Mouse (Mus musculus): ENCODE results near the gene Spem2. TPM values are rescaled to one million over a fixed set of nuclear protein-coding genes. Genes with fewer than 3 reads are reported as not detected.

Spem2 gene
- total RNA-seq (2012; rRNA removed), result not detected in 2 replicates
- not detected in 2 replicates for total RNA-seq (2014; rRNA removed)
- not detected in 2 replicates for polyA plus RNA-seq (2012; ENCODE audit: insufficient read length, low read depth)

- Histone ChIP-seq H3K36me3 (replicated peaks in 1 of 2; ENCODE audit: control insufficient read depth in 1 of 2, insufficient read depth in 1 of 2, low read length in 1 of 2) (no peaks in the 10 kb centered on the region), H3K4me3 (replicated peaks in 1 of 3; ENCODE audit: low read depth in 2 of 3, low read length in 2 of 3, poor library complexity in 1 of 3) (no peak within 1 kb of the TSS), H3K27me3 (replicated peaks) (peaks cover 68% of the 10 kb centered on the region), H3K4me2 (ENCODE audit: insufficient read depth, low read depth, poor library complexity, severe bottlenecking) (no peak within 1 kb of the TSS), H3K4me1 (ENCODE audit: control insufficient read depth in 1 of 2, insufficient read depth in 2 of 2) (no peaks in the 10 kb centered on the region), H3K79me2 (replicated peaks; ENCODE audit: control insufficient read depth, extremely low read depth, insufficient read depth, poor library complexity, severe bottlenecking) (no peaks in the 10 kb centered on the region), H3K27ac (ENCODE audit: insufficient read depth, low read depth) (no peak within 1 kb of the TSS), H3K9me3 (replicated peaks; ENCODE audit: low read length) (no peaks in the 10 kb centered on the region), H3K9ac (ENCODE audit: insufficient read depth, low read depth) (no peak within 1 kb of the TSS)
- dilution Hi-C loops (cut with MboI; ENCODE audit: extremely low pct_ligation_motif_present, extremely low pct_unique_long_range_greater_than_20kb, low sequenced_read_pairs), result no loop called here
- in situ Hi-C loops (cut with MboI; ENCODE audit: low pct_ligation_motif_present, low pct_unique_long_range_greater_than_20kb, low sequenced_read_pairs), result no loop called here
- no peak for DNase-seq (ENCODE audit: extremely low read depth)
- no peak for TF ChIP-seq CTCF (conservative IDR thresholded peaks at IDR 0.05 in 1 of 2, IDR thresholded peaks at IDR 0.05 in 1 of 2; ENCODE audit: low read depth in 2 of 2, low read length in 2 of 2)
- TF ChIP-seq JUN (IDR thresholded peaks at IDR 0.05; ENCODE audit: insufficient read depth, low read depth, low read length), result no peak
Measured at GRCm38 (mm10) chr11:69818365-69818764, at the start of gene Spem2. Gene Spem2, minus strand, starts transcription at chr11:69818465.

GRCm38 (mm10) chr11:69867335-69867734 lies 49.1 kb upstream of the Spem2 start:
- Histone ChIP-seq H3K4me1 (ENCODE audit: control insufficient read depth in 1 of 2, insufficient read depth in 2 of 2) (peaks cover 4 to 18% of the 10 kb centered on the region in 2 experiments), H3K9me3 (replicated peaks; ENCODE audit: low read length) (no peaks in the 10 kb centered on the region), H3K79me2 (replicated peaks; ENCODE audit: control insufficient read depth, extremely low read depth, insufficient read depth, poor library complexity, severe bottlenecking) (no peaks in the 10 kb centered on the region), H3K36me3 (replicated peaks in 1 of 2; ENCODE audit: control insufficient read depth in 1 of 2, insufficient read depth in 1 of 2, low read length in 1 of 2) (no peaks in the 10 kb centered on the region), H3K27ac (ENCODE audit: insufficient read depth, low read depth) (no peak overlapping the region), H3K9ac (ENCODE audit: insufficient read depth, low read depth) (no peak overlapping the region), H3K4me3 (replicated peaks in 1 of 3; ENCODE audit: low read depth in 2 of 3, low read length in 2 of 3, poor library complexity in 1 of 3) (no peak overlapping the region), H3K27me3 (replicated peaks) (peaks cover 22% of the 10 kb centered on the region), H3K4me2 (ENCODE audit: insufficient read depth, low read depth, poor library complexity, severe bottlenecking) (no peak overlapping the region)
- dilution Hi-C loops (cut with MboI; ENCODE audit: extremely low pct_ligation_motif_present, extremely low pct_unique_long_range_greater_than_20kb, low sequenced_read_pairs), result no loop called here
- no peak for DNase-seq (ENCODE audit: extremely low read depth)
- no peak for TF ChIP-seq GABPA (IDR thresholded peaks at IDR 0.05; ENCODE audit: insufficient replicate concordance, low read depth, low read length)
- TF ChIP-seq UBTF (IDR thresholded peaks at IDR 0.05; ENCODE audit: low read depth, low read length), result no peak
- no peak for TF ChIP-seq IRF4 (IDR thresholded peaks at IDR 0.05; ENCODE audit: low read depth, low read length)
- in situ Hi-C loops (cut with MboI; ENCODE audit: low pct_ligation_motif_present, low pct_unique_long_range_greater_than_20kb, low sequenced_read_pairs), result no loop called here

GRCm38 (mm10) chr11:69865561-69865960 lies 47.3 kb upstream of the Spem2 start:
- H3K36me3 ChIP-seq (replicated peaks in 1 of 2; ENCODE audit: control insufficient read depth in 1 of 2, insufficient read depth in 1 of 2, low read length in 1 of 2), result no peaks in the 10 kb centered on the region
- dilution Hi-C loops (cut with MboI; ENCODE audit: extremely low pct_ligation_motif_present, extremely low pct_unique_long_range_greater_than_20kb, low sequenced_read_pairs), result no loop called here
- in situ Hi-C loops (cut with MboI; ENCODE audit: low pct_ligation_motif_present, low pct_unique_long_range_greater_than_20kb, low sequenced_read_pairs), result no loop called here

More at GRCm38 (mm10) chr11:69865561-69865960, 47.3 kb upstream of the Spem2 start:
- no peaks in the 10 kb centered on the region for H3K79me2 ChIP-seq (replicated peaks; ENCODE audit: control insufficient read depth, extremely low read depth, insufficient read depth, poor library complexity, severe bottlenecking)
- H3K4me2 ChIP-seq (ENCODE audit: insufficient read depth, low read depth, poor library complexity, severe bottlenecking), result no peak overlapping the region
- no peaks in the 10 kb centered on the region for H3K9me3 ChIP-seq (replicated peaks; ENCODE audit: low read length)
- DNase-seq (ENCODE audit: extremely low read depth), result no peak
- H3K9ac ChIP-seq (ENCODE audit: insufficient read depth, low read depth), result no peak overlapping the region
- H3K27ac ChIP-seq (ENCODE audit: insufficient read depth, low read depth), result no peak overlapping the region
- H3K4me3 ChIP-seq (replicated peaks in 1 of 3; ENCODE audit: low read depth in 2 of 3, low read length in 2 of 3, poor library complexity in 1 of 3), result no peak overlapping the region
- H3K4me1 ChIP-seq (ENCODE audit: control insufficient read depth in 1 of 2, insufficient read depth in 2 of 2), result peaks cover 0 to 3% of the 10 kb centered on the region in 2 experiments; a peak in 1 of 4 replicates
- no peak for TF ChIP-seq RAD21 (IDR thresholded peaks at IDR 0.05; ENCODE audit: low read depth, low read length)
- no peak for TF ChIP-seq SIN3A (IDR thresholded peaks at IDR 0.05; ENCODE audit: low read length)
- no peak for TF ChIP-seq MXI1 (IDR thresholded peaks at IDR 0.05; ENCODE audit: low read depth, low read length)
- no peak for TF ChIP-seq MAX (IDR thresholded peaks at IDR 0.05; ENCODE audit: low read length)
- no peak for TF ChIP-seq UBTF (IDR thresholded peaks at IDR 0.05; ENCODE audit: low read depth, low read length)
- no peak for TF ChIP-seq POLR2AphosphoS2 (IDR thresholded peaks at IDR 0.05; ENCODE audit: low read depth, low read length)
- no peak for TF ChIP-seq BHLHE40 (IDR thresholded peaks at IDR 0.05; ENCODE audit: low read depth, low read length)
- TF ChIP-seq NRF1 (IDR thresholded peaks at IDR 0.05; ENCODE audit: low read depth, low read length), result no peak
- TF ChIP-seq CHD1 (IDR thresholded peaks at IDR 0.05; ENCODE audit: low read depth, low read length), result no peak
- no peak for TF ChIP-seq TBP (conservative IDR thresholded peaks at IDR 0.05; ENCODE audit: low read depth, low read length)
- no peak for TF ChIP-seq KAT2A (IDR thresholded peaks at IDR 0.05; ENCODE audit: insufficient replicate concordance, low read length)
- TF ChIP-seq MAZ (IDR thresholded peaks at IDR 0.05; ENCODE audit: low read depth, low read length), result no peak
- TF ChIP-seq USF1 (IDR thresholded peaks at IDR 0.05; ENCODE audit: low read depth, low read length), result no peak
- TF ChIP-seq CHD2 (IDR thresholded peaks at IDR 0.05; ENCODE audit: low read length), result no peak
- TF ChIP-seq ELF1 (IDR thresholded peaks at IDR 0.05; ENCODE audit: low read depth, low read length), result no peak
- no peak for TF ChIP-seq GABPA (IDR thresholded peaks at IDR 0.05; ENCODE audit: insufficient replicate concordance, low read depth, low read length)
- peaks cover 23% of the 10 kb centered on the region for H3K27me3 ChIP-seq (replicated peaks)

Data from CH12.LX (cell line).